Mouse (Mus musculus) MEL (cell line): ENCODE measurements around the gene Dock7. TPM values are rescaled to one million over a fixed set of nuclear protein-coding genes. Genes with fewer than 3 reads are reported as not detected.
A peak's percentile ranks its signal among the peaks of the same experiment; 100 is the strongest.

Source experiments
- DNase-seq: peaks from one replicate; pipeline ENCODE4 v3.0.0; 2011; ENCODE audit warnings: low read depth, low spot score
- H3K27ac ChIP-seq: 2 replicates; pipeline ENCODE4 v1.5.1; 2012; ENCODE audit warnings: low read depth, mild to moderate bottlenecking, control low read depth, low read length, moderate library complexity; ENCODE audit not compliant: control insufficient read depth
- H3K27me3 ChIP-seq, 2 experiments: fragments of 150-350 bp in 1 of 2; sonication (generic) in 1 of 2; 2 replicates each; pipeline ENCODE4 v1.6.1; 2012; ENCODE audit warnings: low read length in 2 of 2, mild to moderate bottlenecking in 2 of 2, improper control_type of control experiment in 1 of 2, moderate library complexity in 1 of 2; ENCODE audit not compliant: insufficient read depth in 2 of 2, control insufficient read depth in 1 of 2
- H3K36me3 ChIP-seq, 2 experiments: 2 replicates each; pipeline ENCODE4 v1.6.1; 2012 to 2014; ENCODE audit warnings: low read length in 2 of 2, improper control_type of control experiment in 1 of 2, inconsistent platforms in 1 of 2, mild to moderate bottlenecking in 1 of 2; ENCODE audit not compliant: insufficient read depth in 2 of 2, control insufficient read depth in 1 of 2
- H3K4me1 ChIP-seq, 2 experiments: fragments of 150-350 bp in 1 of 2; sonication (generic) in 1 of 2; 2 replicates each; pipeline ENCODE4 v1.6.1; 2012; ENCODE audit warnings: low read length in 2 of 2, improper control_type of control experiment in 1 of 2, mild to moderate bottlenecking in 1 of 2; ENCODE audit not compliant: insufficient read depth in 2 of 2, control insufficient read depth in 1 of 2
- H3K4me3 ChIP-seq, 2 experiments: fragments of 150-350 bp in 1 of 2; sonication (generic) in 1 of 2; 2 replicates each; pipeline ENCODE4 v1.5.1; 2012; ENCODE audit warnings: low read depth in 2 of 2, low read length in 2 of 2, mild to moderate bottlenecking in 2 of 2, moderate library complexity in 2 of 2, control low read depth in 1 of 2, improper control_type of control experiment in 1 of 2; ENCODE audit not compliant: control insufficient read depth in 1 of 2, insufficient read depth in 1 of 2
- H3K79me2 ChIP-seq: 2 replicates; pipeline ENCODE4 v1.6.1; 2012; ENCODE audit warnings: mild to moderate bottlenecking, low read length, moderate library complexity; ENCODE audit not compliant: control insufficient read depth, poor library complexity, insufficient read depth
- H3K9ac ChIP-seq: 2 replicates; pipeline ENCODE4 v1.6.1; 2012; ENCODE audit warnings: low read depth, mild to moderate bottlenecking, control low read depth, low read length, moderate library complexity; ENCODE audit not compliant: control insufficient read depth, poor library complexity, severe bottlenecking
- H3K9me3 ChIP-seq: fragments of 150-350 bp; sonication (generic); replicated peaks from 2 replicates; pipeline ENCODE4 v1.6.1; 2012; ENCODE audit warnings: mild to moderate bottlenecking, low read length, improper control_type of control experiment, moderate library complexity; ENCODE audit not compliant: insufficient read depth
- BHLHE40 ChIP-seq: IDR thresholded peaks from 2 replicates; pipeline ENCODE4 v1.6.1; 2012; ENCODE audit warnings: low read depth, mild to moderate bottlenecking, inconsistent platforms, low read length, improper control_type of control experiment, borderline replicate concordance
- CHD1 ChIP-seq: IDR thresholded peaks from 2 replicates; pipeline ENCODE4 v1.6.1; 2012; ENCODE audit warnings: low read depth, mild to moderate bottlenecking, inconsistent platforms, low read length, improper control_type of control experiment
- CHD2 ChIP-seq: IDR thresholded peaks from 2 replicates; pipeline ENCODE4 v1.6.1; 2011; ENCODE audit warnings: low read length, improper control_type of control experiment
- E2F4 ChIP-seq: IDR thresholded peaks from 2 replicates; pipeline ENCODE4 v1.6.1; 2011; ENCODE audit warnings: low read depth, low read length, improper control_type of control experiment, borderline replicate concordance
- ELF1 ChIP-seq: IDR thresholded peaks from 2 replicates; pipeline ENCODE4 v1.6.1; 2014; ENCODE audit warnings: low read depth, mild to moderate bottlenecking, inconsistent platforms, low read length, improper control_type of control experiment, moderate library complexity
- EP300 ChIP-seq, 2 experiments: IDR thresholded peaks; 2 replicates each; pipeline ENCODE4 v1.6.1; 2011; ENCODE audit warnings: improper control_type of control experiment in 2 of 2, low read length in 2 of 2, low read depth in 1 of 2, mild to moderate bottlenecking in 1 of 2
- ETS1 ChIP-seq: IDR thresholded peaks from 2 replicates; pipeline ENCODE4 v1.6.1; 2012; ENCODE audit warnings: low read depth, mild to moderate bottlenecking, inconsistent platforms, low read length, improper control_type of control experiment, moderate library complexity
- GABPA ChIP-seq: IDR thresholded peaks from 2 replicates; pipeline ENCODE4 v1.6.1; 2012; ENCODE audit warnings: low read depth, mild to moderate bottlenecking, inconsistent platforms, low read length, improper control_type of control experiment, moderate library complexity
- GATA1 ChIP-seq: IDR thresholded peaks from 2 replicates; pipeline ENCODE4 v1.6.1; 2011; ENCODE audit warnings: low read depth, low read length, improper control_type of control experiment
- JUND ChIP-seq: IDR thresholded peaks from 2 replicates; pipeline ENCODE4 v1.6.1; 2011; ENCODE audit warnings: low read depth, mild to moderate bottlenecking, improper control_type of control experiment, low read length
- MAX ChIP-seq: IDR thresholded peaks from 2 replicates; pipeline ENCODE4 v1.6.1; 2011; ENCODE audit warnings: low read length, improper control_type of control experiment
- MEF2A ChIP-seq: IDR thresholded peaks from 2 replicates; pipeline ENCODE4 v1.6.1; 2014; ENCODE audit warnings: low read depth, mild to moderate bottlenecking, inconsistent platforms, low read length, improper control_type of control experiment; ENCODE audit not compliant: poor library complexity, insufficient replicate concordance, severe bottlenecking; ENCODE audit errors: extremely low read depth
- MXI1 ChIP-seq: IDR thresholded peaks from 2 replicates; pipeline ENCODE4 v1.6.1; 2011; ENCODE audit warnings: mild to moderate bottlenecking, low read depth, low read length, improper control_type of control experiment
- MYB ChIP-seq: IDR thresholded peaks from 2 replicates; pipeline ENCODE4 v1.6.1; 2011; ENCODE audit warnings: mild to moderate bottlenecking, low read depth, low read length, improper control_type of control experiment
- MYC ChIP-seq: IDR thresholded peaks from 2 replicates; pipeline ENCODE4 v1.6.1; 2011; ENCODE audit warnings: low read depth, mild to moderate bottlenecking, low read length, improper control_type of control experiment, moderate library complexity
- NELFE ChIP-seq: IDR thresholded peaks from 2 replicates; pipeline ENCODE4 v1.6.1; 2011; ENCODE audit warnings: low read depth, low read length, improper control_type of control experiment
- NRF1 ChIP-seq: IDR thresholded peaks from 2 replicates; pipeline ENCODE4 v1.6.1; 2014; ENCODE audit warnings: low read depth, mild to moderate bottlenecking, inconsistent platforms, low read length, improper control_type of control experiment, moderate library complexity; ENCODE audit not compliant: poor library complexity, insufficient read depth, severe bottlenecking
- RAD21 ChIP-seq: IDR thresholded peaks from 2 replicates; pipeline ENCODE4 v1.6.1; 2011; ENCODE audit warnings: mild to moderate bottlenecking, low read depth, low read length, improper control_type of control experiment
- RCOR1 ChIP-seq: IDR thresholded peaks from 2 replicates; pipeline ENCODE4 v1.6.1; 2012; ENCODE audit warnings: low read depth, mild to moderate bottlenecking, inconsistent platforms, low read length, improper control_type of control experiment
- SMC3 ChIP-seq: IDR thresholded peaks from 2 replicates; pipeline ENCODE4 v1.6.1; 2011; ENCODE audit warnings: low read depth, low read length, improper control_type of control experiment
- TAL1 ChIP-seq: IDR thresholded peaks from 2 replicates; pipeline ENCODE4 v1.6.1; 2012; ENCODE audit warnings: mild to moderate bottlenecking, inconsistent platforms, low read length, moderate library complexity, mixed read lengths
- TBP ChIP-seq: IDR thresholded peaks from 2 replicates; pipeline ENCODE4 v1.8.0; 2011; ENCODE audit warnings: low read depth, low read length, improper control_type of control experiment
- UBTF ChIP-seq: IDR thresholded peaks from 2 replicates; pipeline ENCODE4 v1.6.1; 2012; ENCODE audit warnings: low read depth, mild to moderate bottlenecking, inconsistent platforms, low read length, improper control_type of control experiment, moderate library complexity, borderline replicate concordance; ENCODE audit not compliant: insufficient read depth
- USF2 ChIP-seq, 2 experiments: IDR thresholded peaks; 2 replicates each; pipeline ENCODE4 v1.6.1; 2011 to 2012; ENCODE audit warnings: improper control_type of control experiment in 2 of 2, low read length in 2 of 2, borderline replicate concordance in 1 of 2, inconsistent platforms in 1 of 2, low read depth in 1 of 2, mild to moderate bottlenecking in 1 of 2; ENCODE audit not compliant: insufficient read depth in 1 of 2
- ZC3H11A ChIP-seq: IDR thresholded peaks from 2 replicates; pipeline ENCODE4 v1.6.1; 2012; ENCODE audit warnings: low read depth, mild to moderate bottlenecking, inconsistent platforms, low read length, improper control_type of control experiment
- ZKSCAN1 ChIP-seq: IDR thresholded peaks from 2 replicates; pipeline ENCODE4 v1.6.1; 2012; ENCODE audit warnings: low read depth, mild to moderate bottlenecking, inconsistent platforms, low read length, improper control_type of control experiment, moderate library complexity
- ZMIZ1 ChIP-seq: IDR thresholded peaks from 2 replicates; pipeline ENCODE4 v1.6.1; 2012; ENCODE audit warnings: low read depth, mild to moderate bottlenecking, inconsistent platforms, low read length, improper control_type of control experiment, moderate library complexity
- ZNF384 ChIP-seq: IDR thresholded peaks from 2 replicates; pipeline ENCODE4 v1.6.1; 2012; ENCODE audit warnings: low read depth, mild to moderate bottlenecking, inconsistent platforms, low read length, improper control_type of control experiment
- polyA plus RNA-seq, 2 experiments: library from polyadenylated mRNA; stranded (reverse) in 1 of 2; unstranded in 1 of 2; fragments of >175 nt in 1 of 2; fragments of >200 nt in 1 of 2; gene quantifications; 2 replicates each; pipeline versions ENCODE4 v1.2.1 to v1.2.4; 2012; ENCODE audit warnings: low replicate concordance in 2 of 2, low read depth in 1 of 2; ENCODE audit not compliant: insufficient read length in 2 of 2, insufficient read depth in 1 of 2, missing spikeins in 1 of 2
- total RNA-seq: library from RNA; depleted of rRNA; stranded (reverse); fragments of 300-350 nt; gene quantifications from 2 replicates; pipeline ENCODE4 v1.2.3, GENCODE M21; 2012

Dock7 gene
- total and polyA plus RNA-seq, 3 experiments, result 19.5 to 19.8 TPM; not detected in 1

GRCm38 (mm10) chr4:99087760-99088485, 32.8 kb downstream of the Dock7 start (continued):
- TF ChIP-seq MEF2A (no peak), NRF1 (no peak), MAX (no peak), TAL1 (peak; percentile 29), ZNF384 (no peak), ZC3H11A (no peak), GABPA (no peak), MXI1 (no peak), JUND (0 out of 2 replicates have a peak, but pooled peaks have one; percentile 41), MYC (0 out of 2 replicates have a peak, but pooled peaks have one; percentile 42), TBP (no peak), ETS1 (peak; percentile 70)
- TF ChIP-seq, all 39 proteins: peak for 11

GRCm38 (mm10) chr4:99083862-99084261, 36.9 kb downstream of the Dock7 start:
- Histone ChIP-seq H3K79me2 (no peaks in the 10 kb centered on the region), H3K4me3 (no peak overlapping the region), H3K27ac (no peak overlapping the region), H3K9me3 (no peaks in the 10 kb centered on the region), H3K9ac (no peak overlapping the region), H3K4me1 (peaks cover 8 to 18% of the 10 kb centered on the region in 2 experiments), H3K27me3 (no peaks in the 10 kb centered on the region), H3K36me3 (peaks cover 0 to 18% of the 10 kb centered on the region in 2 experiments; a peak in 2 of 4 replicates)
- no peak for DNase-seq
- TF ChIP-seq E2F4 (no peak), TBP (no peak), ZC3H11A (no peak), UBTF (no peak), ELF1 (no peak), JUND (no peak), ZKSCAN1 (no peak), GATA1 (no peak), EP300 (IDR thresholded peaks at IDR 0.05; ENCODE audit: low read depth in 1 of 2, low read length in 2 of 2) (no peak), USF2 (IDR thresholded peaks at IDR 0.05; ENCODE audit: borderline replicate concordance in 1 of 2, insufficient read depth in 1 of 2, low read depth in 1 of 2, low read length in 2 of 2) (no peak), MYB (no peak), BHLHE40 (no peak), CHD1 (no peak), RCOR1 (no peak), ZMIZ1 (no peak), NELFE (no peak), RAD21 (no peak), SMC3 (no peak), CHD2 (no peak)
